Mouse (Mus musculus): ENCODE measurements around the gene Rbm7. TPM values are rescaled to one million over a fixed set of nuclear protein-coding genes. Genes with fewer than 3 reads are reported as not detected.

Gene Rbm7
- total RNA-seq, 2 experiments from 2014 or later, result 12.6 to 12.7 TPM

GRCm38 (mm10) chr9:48444821-48445220 lies 50.3 kb downstream of the Rbm7 start:
- DNase-seq, result no peak
- intact Hi-C loops (cut with DNase I), result loop anchor here (5.0 kb wide), 1 partner anchor 117 kb away; no protein-coding TSS in a partner anchor

GRCm38 (mm10) chr9:48443873-48444272 lies 51.2 kb downstream of the Rbm7 start:
- intact Hi-C loops (cut with DNase I), result no loop called here

More at GRCm38 (mm10) chr9:48443873-48444272, 51.2 kb downstream of the Rbm7 start:
- no peak for DNase-seq

Small RNAs within 50 kb of the gene (microRNA-seq; reads per million reads assigned to microRNA genes)
- 0 reads per million in 2 experiments for gene Gm23653

Other genes starting within 250 kb of the Rbm7 start
- under 1 TPM; 0.18 to 0.74 TPM for gene Nxpe2, start 141.8 kb downstream of the Rbm7 start, total RNA-seq (2021)
- 10 to 100 TPM; 54.8 to 63.7 TPM for gene Rexo2, start 14.7 kb downstream of the Rbm7 start, total RNA-seq (2021)
- gene Gm5617, start 143 bp upstream of the Rbm7 start, total RNA-seq (2021), result 10 to 100 TPM in 1 of 2 experiments, 1 to 10 TPM in 1; 9.2 to 10.1 TPM
- 1 to 10 TPM; 2.8 to 5.2 TPM for gene Nnmt, start 109.9 kb upstream of the Rbm7 start, total RNA-seq (2021)

Measured in gastrocnemius, postnatal 36 days (tissue).